Mouse (Mus musculus) neural tube, embryonic 15.5 days (tissue): Measurements from ENCODE around the gene Csf3. TPM values are rescaled to one million over a fixed set of nuclear protein-coding genes. Genes with fewer than 3 reads are reported as not detected.
"Not testable (repeated sequence)": the region's sequence is repeated elsewhere in the genome, so short reads cannot be mapped to it uniquely, and the experiment has no call there.

Experiments
- ATAC-seq: fragments of 200-750 bp; cut with Nextera tagmentation; 2 replicates; pipeline ENCODE4 v1.8.0; 2017; ENCODE audit warnings: mild to moderate bottlenecking, moderate TSS enrichment, moderate library complexity; ENCODE audit not compliant: low FRiP score
- H3K27ac ChIP-seq: fragments of 300-500 bp; sonication (generic); replicated peaks from 2 replicates; pipeline ENCODE4 v1.5.1; 2015; ENCODE audit warnings: mild to moderate bottlenecking, inconsistent platforms
- H3K27me3 ChIP-seq: fragments of 300-500 bp; sonication (generic); replicated peaks from 2 replicates; pipeline ENCODE4 v1.6.1; 2015; ENCODE audit warnings: inconsistent platforms
- H3K36me3 ChIP-seq: fragments of 300-500 bp; sonication (generic); 2 replicates; pipeline ENCODE4 v1.6.1; 2015; ENCODE audit warnings: inconsistent platforms
- H3K4me1 ChIP-seq: fragments of 300-500 bp; sonication (generic); 2 replicates; pipeline ENCODE4 v1.6.1; 2015; ENCODE audit warnings: inconsistent platforms
- H3K4me2 ChIP-seq: fragments of 300-500 bp; sonication (generic); 2 replicates; pipeline ENCODE4 v1.6.1; 2015; ENCODE audit warnings: inconsistent platforms, mild to moderate bottlenecking, moderate library complexity
- H3K4me3 ChIP-seq: fragments of 300-500 bp; sonication (generic); replicated peaks from 2 replicates; pipeline ENCODE4 v1.5.1; 2015; ENCODE audit warnings: mild to moderate bottlenecking, inconsistent platforms
- H3K9ac ChIP-seq: fragments of 300-500 bp; sonication (generic); replicated peaks from 2 replicates; pipeline ENCODE4 v1.6.1; 2015; ENCODE audit warnings: mild to moderate bottlenecking, inconsistent platforms
- H3K9me3 ChIP-seq: fragments of 300-500 bp; sonication (generic); replicated peaks from 2 replicates; pipeline ENCODE4 v1.6.1; 2016; ENCODE audit warnings: inconsistent platforms
- WGBS: fragments of 180-500 bp; shearing (Covaris S2); methylation state at CpG from one replicate; pipeline ENCODE4 v1.1.7; 2015; ENCODE audit warnings: mixed read lengths; 5-methylcytosine and 5-hydroxymethylcytosine counted together
- polyA plus RNA-seq: library from polyadenylated mRNA; unstranded; fragments of >200 nt; fragmentation: Nextera tagmentation; extraction: Ambion mirVana; gene quantifications from 2 replicates; pipeline ENCODE4 v1.2.1, GENCODE M21; 2015

Gene Csf3
- polyA plus RNA-seq: not detected in 2 replicates

- peaks cover 25% of the 10 kb centered on the region for H3K36me3 ChIP-seq
- H3K9ac ChIP-seq: no peak within 1 kb of the TSS
- H3K4me2 ChIP-seq: no peak within 1 kb of the TSS
- 41% methylated on average over 10 of the region's 10 CpGs for WGBS
- H3K27ac ChIP-seq: no peak within 1 kb of the TSS
- ATAC-seq: no peak
- no peaks in the 10 kb centered on the region for H3K9me3 ChIP-seq
- H3K27me3 ChIP-seq: no peaks in the 10 kb centered on the region
- H3K4me3 ChIP-seq: no peak within 1 kb of the TSS
- no peaks in the 10 kb centered on the region for H3K4me1 ChIP-seq
Observed at GRCm38 (mm10) chr11:98701213-98701670, at the start of gene Csf3. TSS of gene Csf3 (plus strand) at chr11:98701263.

GRCm38 (mm10) chr11:98655076-98655475 lies 46.0 kb upstream of the Csf3 start:
- 24% methylated on average over 7 of the region's 7 CpGs for WGBS
- ATAC-seq, H3K36me3 ChIP-seq, H3K4me2 ChIP-seq, H3K4me3 ChIP-seq, H3K9me3 ChIP-seq, H3K9ac ChIP-seq, H3K4me1 ChIP-seq, H3K27me3 ChIP-seq, H3K27ac ChIP-seq: not testable (repeated sequence)

GRCm38 (mm10) chr11:98660517-98660916 lies 40.5 kb upstream of the Csf3 start:
- Histone ChIP-seq H3K27ac (no peak overlapping the region), H3K9ac (no peak overlapping the region), H3K4me2 (peak overlapping the region; percentile 40), H3K4me1 (no peaks in the 10 kb centered on the region), H3K27me3 (peaks cover 4% of the 10 kb centered on the region; the same call in 1 of the 2 replicates), H3K4me3 (0 out of 2 replicates have a peak overlapping the region, but pooled peaks have one; percentile 6), H3K36me3 (no peaks in the 10 kb centered on the region), H3K9me3 (no peaks in the 10 kb centered on the region)
- no peak; the same call in 1 of the 2 replicates for ATAC-seq
- WGBS: 3% methylated on average over 6 of the region's 6 CpGs

GRCm38 (mm10) chr11:98664091-98664490 lies 37.0 kb upstream of the Csf3 start, which contains the start of gene Gsdma:
TSS of gene Gsdma (plus strand) at chr11:98664351.
- Histone ChIP-seq H3K4me1 (no peaks in the 10 kb centered on the region), H3K36me3 (no peaks in the 10 kb centered on the region), H3K27me3 (peaks cover 22% of the 10 kb centered on the region; the same call in 1 of the 2 replicates), H3K4me3 (no peak within 1 kb of the TSS), H3K9me3 (no peaks in the 10 kb centered on the region), H3K27ac (no peak within 1 kb of the TSS), H3K4me2 (no peak within 1 kb of the TSS), H3K9ac (no peak within 1 kb of the TSS)
- no peak for ATAC-seq
- WGBS: 23% methylated on average over 4 of the region's 4 CpGs

GRCm38 (mm10) chr11:98668984-98669383 lies 32.1 kb upstream of the Csf3 start:
- H3K27ac ChIP-seq: no peak overlapping the region
- H3K9ac ChIP-seq: no peak overlapping the region
- peaks cover 26% of the 10 kb centered on the region; the same call in 1 of the 2 replicates for H3K27me3 ChIP-seq
- H3K9me3 ChIP-seq: no peaks in the 10 kb centered on the region
- H3K4me2 ChIP-seq: no peak overlapping the region
- H3K36me3 ChIP-seq: no peaks in the 10 kb centered on the region
- H3K4me1 ChIP-seq: no peaks in the 10 kb centered on the region
- H3K4me3 ChIP-seq: no peak overlapping the region
- WGBS: 61% methylated on average over 2 of the region's 2 CpGs
- no peak for ATAC-seq

- WGBS: 85% methylated on average over 3 of the region's 3 CpGs
Observed at GRCm38 (mm10) chr11:98671284-98671815, 29.7 kb upstream of the Csf3 start.

GRCm38 (mm10) chr11:98671857-98672256 lies 29.2 kb upstream of the Csf3 start:
- Histone ChIP-seq H3K4me1 (no peaks in the 10 kb centered on the region), H3K27me3 (peaks cover 17% of the 10 kb centered on the region; the same call in 1 of the 2 replicates), H3K9ac (no peak overlapping the region), H3K4me2 (no peak overlapping the region), H3K27ac (no peak overlapping the region), H3K4me3 (no peak overlapping the region), H3K36me3 (no peaks in the 10 kb centered on the region), H3K9me3 (no peaks in the 10 kb centered on the region)
- no peak for ATAC-seq
- WGBS: 55% methylated on average over 5 of the region's 5 CpGs

More at GRCm38 (mm10) chr11:98671284-98671815, 29.7 kb upstream of the Csf3 start:
- no peak overlapping the region for H3K27ac ChIP-seq
- no peaks in the 10 kb centered on the region for H3K9me3 ChIP-seq
- no peak for ATAC-seq
- H3K4me1 ChIP-seq: no peaks in the 10 kb centered on the region
- H3K36me3 ChIP-seq: no peaks in the 10 kb centered on the region
- no peak overlapping the region for H3K4me2 ChIP-seq
- H3K4me3 ChIP-seq: no peak overlapping the region
- H3K9ac ChIP-seq: no peak overlapping the region
- peaks cover 22% of the 10 kb centered on the region; the same call in 1 of the 2 replicates for H3K27me3 ChIP-seq

- no peaks in the 10 kb centered on the region for H3K9me3 ChIP-seq
- WGBS: 89% methylated on average over 5 of the region's 5 CpGs
Observed at GRCm38 (mm10) chr11:98672482-98672881, 28.6 kb upstream of the Csf3 start.

GRCm38 (mm10) chr11:98673136-98673535 lies 27.9 kb upstream of the Csf3 start:
- 8% methylated on average over 7 of the region's 7 CpGs for WGBS
- not testable (repeated sequence) for H3K9ac ChIP-seq

More at GRCm38 (mm10) chr11:98672482-98672881, 28.6 kb upstream of the Csf3 start:
- Histone ChIP-seq H3K36me3 (no peaks in the 10 kb centered on the region), H3K27ac (no peak overlapping the region), H3K4me2 (no peak overlapping the region), H3K4me3 (no peak overlapping the region), H3K27me3 (peaks cover 14% of the 10 kb centered on the region; the same call in 1 of the 2 replicates), H3K4me1 (no peaks in the 10 kb centered on the region), H3K9ac (no peak overlapping the region)
- ATAC-seq: no peak

GRCm38 (mm10) chr11:98675829-98676363 lies 25.2 kb upstream of the Csf3 start:
- no peak overlapping the region for H3K4me3 ChIP-seq
- ATAC-seq: no peak
- no peaks in the 10 kb centered on the region for H3K4me1 ChIP-seq
- no peaks in the 10 kb centered on the region for H3K36me3 ChIP-seq
- no peaks in the 10 kb centered on the region for H3K27me3 ChIP-seq
- no peaks in the 10 kb centered on the region for H3K9me3 ChIP-seq
- 57% methylated on average over 7 of the region's 7 CpGs for WGBS
- no peak overlapping the region for H3K27ac ChIP-seq
- no peak overlapping the region for H3K4me2 ChIP-seq
- H3K9ac ChIP-seq: no peak overlapping the region

More at GRCm38 (mm10) chr11:98673136-98673535, 27.9 kb upstream of the Csf3 start:
- H3K4me3 ChIP-seq, ATAC-seq, H3K9me3 ChIP-seq, H3K36me3 ChIP-seq, H3K4me1 ChIP-seq, H3K27ac ChIP-seq, H3K27me3 ChIP-seq: not testable (repeated sequence)
- H3K4me2 ChIP-seq: peak overlapping the region; percentile 35; the same call in 1 of the 2 replicates

GRCm38 (mm10) chr11:98680023-98680422 lies 21.0 kb upstream of the Csf3 start:
- 100% methylated on average over 1 of the region's 1 CpGs for WGBS
- no peak overlapping the region for H3K27ac ChIP-seq
- no peak overlapping the region for H3K9ac ChIP-seq
- no peaks in the 10 kb centered on the region for H3K27me3 ChIP-seq
- H3K9me3 ChIP-seq: no peaks in the 10 kb centered on the region
- ATAC-seq: no peak
- peaks cover 17% of the 10 kb centered on the region for H3K4me1 ChIP-seq
- H3K4me3 ChIP-seq: no peak overlapping the region
- no peaks in the 10 kb centered on the region for H3K36me3 ChIP-seq
- H3K4me2 ChIP-seq: no peak overlapping the region

GRCm38 (mm10) chr11:98680595-98680994 lies 20.5 kb upstream of the Csf3 start:
- H3K4me3 ChIP-seq: not testable (repeated sequence)

More at GRCm38 (mm10) chr11:98680595-98680994, 20.5 kb upstream of the Csf3 start:
- WGBS: 87% methylated on average over 4 of the region's 4 CpGs
- not testable (repeated sequence) for H3K9ac ChIP-seq, H3K27ac ChIP-seq, ATAC-seq, H3K4me2 ChIP-seq, H3K9me3 ChIP-seq, H3K27me3 ChIP-seq, H3K36me3 ChIP-seq
- peaks cover 19% of the 10 kb centered on the region for H3K4me1 ChIP-seq
